Mouse (Mus musculus): Measurements from ENCODE around the gene Scel.

GRCm38 (mm10) chr14:103571598-103572320 is 58.6 kb downstream of the Scel start:
- no peak for TF ChIP-seq CTCF (IDR thresholded peaks at IDR 0.05; ENCODE audit: control insufficient read depth, insufficient read depth, low read length)
- no peak for TF ChIP-seq POLR2A (IDR thresholded peaks at IDR 0.05; ENCODE audit: borderline replicate concordance, control insufficient read depth, low read depth, low read length)

All from bone marrow, adult 2 months (tissue).